In genomic region chr17:84967045-84967444, GRCm38 (mm10) we compare ENCODE assay signal across 23 mouse cellular contexts. TPM values are rescaled to one million over a fixed set of nuclear protein-coding genes. Genes with fewer than 3 reads are reported as not detected.
DNase-seq lines count a peak whose midpoint lies in the region; ATAC-seq and TF ChIP-seq lines count a peak whose summit lies in the region.
"Had no signal": no experiment of that assay in that cellular context is flagged by ENCODE, and none has a peak within 500 bp of the region (broad histone marks: within the 10 kb centered on the region; RNA-seq: fewer than 3 reads in every experiment).

No protein-coding gene starts in this region.

- no peak for ATAC-seq in kidney, postnatal 0 days (replicated peaks; ENCODE audit: low FRiP score, low read depth)
- ATAC-seq in hindbrain, embryonic 11.5 days (ENCODE audit: low FRiP score) = no peak
- ATAC-seq: forebrain, embryonic 14.5 days; Patski had no signal

- DNase-seq in gastrocnemius, adult 2 months = no peak
- DNase-seq in gastrocnemius, postnatal 10 days = no peak
- DNase-seq in kidney, postnatal 0 days (ENCODE audit: low spot score) = no peak
- DNase-seq in kidney, adult 11 months = no peak
- DNase-seq in thymus, postnatal 4 days = peak; percentile 38
- DNase-seq in thymus, adult 18-20 months = no peak
- no peak for DNase-seq in hindbrain, embryonic 11.5 days (ENCODE audit: low spot score)
- no peak for DNase-seq in Muller cell, postnatal 12 days (ENCODE audit: inconsistent ontology term)
- DNase-seq: adrenal gland, postnatal 10 days; cerebellum, adult 9-10 months; lung, adult 18-20 months; lung, postnatal 14 days; right cerebral cortex, postnatal 25 days; thymus, postnatal 25 days had no signal

- no peaks in the 10 kb centered on the region; the same call in 1 of the 2 replicates for H3K4me1 ChIP-seq in kidney, postnatal 0 days (replicated peaks; ENCODE audit: insufficient read depth, low read length)
- H3K4me1 ChIP-seq in hindbrain, embryonic 11.5 days (replicated peaks; ENCODE audit: control insufficient read depth, insufficient read depth, low read length) = no peaks in the 10 kb centered on the region
- H3K4me1 ChIP-seq: limb, embryonic 12.5 days had no signal

- no peaks in the 10 kb centered on the region for H3K36me3 ChIP-seq in kidney, postnatal 0 days (ENCODE audit: insufficient read depth, low read length)
- H3K36me3 ChIP-seq in hindbrain, embryonic 11.5 days (ENCODE audit: control insufficient read depth, insufficient read depth, low read length) = no peaks in the 10 kb centered on the region
- H3K36me3 ChIP-seq: embryonic facial prominence, embryonic 12.5 days had no signal

- H3K4me3 ChIP-seq in gastrocnemius, adult 2 months = no peak overlapping the region
- H3K4me3 ChIP-seq in kidney, postnatal 0 days (replicated peaks; ENCODE audit: low read depth, low read length) = no peak overlapping the region
- H3K4me3 ChIP-seq in hindbrain, embryonic 11.5 days (ENCODE audit: low read depth, low read length) = no peak overlapping the region
- H3K4me3 ChIP-seq: embryonic facial prominence, embryonic 12.5 days; erythroblast, embryonic 14.5 days; heart, embryonic 13.5 days; hindbrain, embryonic 10.5 days; kidney, embryonic 15.5 days; limb, embryonic 12.5 days; megakaryocyte, embryonic 14.5 days had no signal

- H3K27me3 ChIP-seq in kidney, postnatal 0 days (ENCODE audit: insufficient read depth, low read length) = no peaks in the 10 kb centered on the region
- no peaks in the 10 kb centered on the region for H3K27me3 ChIP-seq in hindbrain, embryonic 11.5 days (ENCODE audit: control insufficient read depth, insufficient read depth, low read length)
- H3K27me3 ChIP-seq: embryonic facial prominence, embryonic 12.5 days; heart, embryonic 13.5 days; kidney, embryonic 15.5 days; limb, embryonic 12.5 days; megakaryocyte, embryonic 14.5 days; Patski had no signal

- TF ChIP-seq CTCF in gastrocnemius, adult 2 months (IDR thresholded peaks at IDR 0.05) = peak; percentile 20; the same call in 1 of the 2 replicates
- TF ChIP-seq CTCF in kidney, postnatal 0 days (IDR thresholded peaks at IDR 0.05; ENCODE audit: low read depth) = peak; percentile 34; the same call in 1 of the 2 replicates

- H3K27ac ChIP-seq in gastrocnemius, adult 2 months = no peak overlapping the region
- no peak overlapping the region for H3K27ac ChIP-seq in kidney, postnatal 0 days
- H3K27ac ChIP-seq in hindbrain, embryonic 11.5 days (ENCODE audit: low read depth, low read length) = no peak overlapping the region
- H3K27ac ChIP-seq: embryonic facial prominence, embryonic 12.5 days; heart, embryonic 13.5 days; hindbrain, embryonic 10.5 days; kidney, embryonic 15.5 days; limb, embryonic 12.5 days had no signal

- no peak overlapping the region for H3K4me2 ChIP-seq in kidney, postnatal 0 days (ENCODE audit: low read length)
- no peak overlapping the region for H3K4me2 ChIP-seq in hindbrain, embryonic 11.5 days (replicated peaks; ENCODE audit: low read depth, low read length)
- H3K4me2 ChIP-seq: embryonic facial prominence, embryonic 12.5 days; heart, embryonic 13.5 days; kidney, embryonic 15.5 days; limb, embryonic 12.5 days had no signal

- 78% methylated on average over 1 of the region's 1 CpGs for WGBS in kidney, postnatal 0 days
- WGBS in hindbrain, embryonic 11.5 days = 65% methylated on average over 1 of the region's 1 CpGs

- intact Hi-C loops in gastrocnemius, adult 2 months (cut with DNase I) = no loop called here

- H3K9me3 ChIP-seq in kidney, postnatal 0 days (replicated peaks; ENCODE audit: low read length) = no peaks in the 10 kb centered on the region
- H3K9me3 ChIP-seq in hindbrain, embryonic 11.5 days (ENCODE audit: control insufficient read depth, low read length) = no peaks in the 10 kb centered on the region
- H3K9me3 ChIP-seq: embryonic facial prominence, embryonic 12.5 days; heart, embryonic 13.5 days; hindbrain, embryonic 10.5 days; kidney, embryonic 15.5 days; limb, embryonic 12.5 days; megakaryocyte, embryonic 14.5 days had no signal

- no peak overlapping the region for H3K9ac ChIP-seq in kidney, postnatal 0 days (ENCODE audit: low read depth, low read length)
- no peak overlapping the region for H3K9ac ChIP-seq in hindbrain, embryonic 11.5 days (ENCODE audit: low read depth, low read length)
- H3K9ac ChIP-seq: embryonic facial prominence, embryonic 12.5 days; heart, embryonic 13.5 days; kidney, embryonic 15.5 days; limb, embryonic 12.5 days had no signal

RNA-seq across cellular contexts. Expression of gene Ppm1b, which starts 10.5 kb away (rescaled TPM):
- 100 to 1,000 TPM; 165 to 223 TPM for total RNA-seq in gastrocnemius, adult 2 months (2021)
- total RNA-seq in gastrocnemius, postnatal 10 days (2021) = 100 to 1,000 TPM; 139 to 151 TPM
- 66.2 and 67.3 TPM in 2 replicates for polyA plus RNA-seq in kidney, postnatal 0 days (2015; fragmentation: Nextera tagmentation; extraction: Ambion mirVana)
- polyA plus RNA-seq in hindbrain, embryonic 11.5 days (2014; fragmentation: Nextera tagmentation; extraction: Ambion mirVana) = 90.7 and 101 TPM in 2 replicates
